Mouse (Mus musculus) kidney, postnatal 0 days (tissue): ENCODE data around the gene Ak1. TPM values are rescaled to one million over a fixed set of nuclear protein-coding genes. Genes with fewer than 3 reads are reported as not detected.
A peak's percentile ranks its signal among the peaks of the same experiment; 100 is the strongest.

ENCODE experiments used
- ATAC-seq: fragments of 200-750 bp; cut with Nextera tagmentation; replicated peaks from 2 replicates; pipeline ENCODE4 v1.8.0; 2017; ENCODE audit warnings: low read depth, moderate number of reproducible peaks, moderate TSS enrichment, moderate library complexity; ENCODE audit not compliant: low FRiP score
- DNase-seq: peaks from one replicate; pipeline ENCODE4 v3.0.0-alpha.2; 2016; ENCODE audit warnings: low spot score
- H3K27ac ChIP-seq: fragments of 300-500 bp; sonication (generic); 2 replicates; pipeline ENCODE4 v1.5.1; 2014; ENCODE audit warnings: mild to moderate bottlenecking
- H3K27me3 ChIP-seq: fragments of 300-500 bp; sonication (generic); 2 replicates; pipeline ENCODE4 v1.6.1; 2014; ENCODE audit warnings: low read length, mixed read lengths; ENCODE audit not compliant: insufficient read depth
- H3K36me3 ChIP-seq: fragments of 300-500 bp; sonication (generic); 2 replicates; pipeline ENCODE4 v1.6.1; 2014; ENCODE audit warnings: low read length, mixed read lengths; ENCODE audit not compliant: insufficient read depth
- H3K4me1 ChIP-seq: fragments of 300-500 bp; sonication (generic); replicated peaks from 2 replicates; pipeline ENCODE4 v1.6.1; 2014; ENCODE audit warnings: antibody characterized with exemption, low read length, mixed read lengths; ENCODE audit not compliant: insufficient read depth
- H3K4me2 ChIP-seq: fragments of 300-500 bp; sonication (generic); 2 replicates; pipeline ENCODE4 v1.6.1; 2014; ENCODE audit warnings: mild to moderate bottlenecking, low read length, moderate library complexity, mixed read lengths
- H3K4me3 ChIP-seq: fragments of 300-500 bp; sonication (generic); replicated peaks from 2 replicates; pipeline ENCODE4 v1.5.1; 2014; ENCODE audit warnings: low read depth, low read length
- H3K9ac ChIP-seq: fragments of 300-500 bp; sonication (generic); 2 replicates; pipeline ENCODE4 v1.6.1; 2014; ENCODE audit warnings: low read depth, low read length
- H3K9me3 ChIP-seq: fragments of 300-500 bp; sonication (generic); replicated peaks from 2 replicates; pipeline ENCODE4 v1.6.1; 2016; ENCODE audit warnings: low read length, inconsistent platforms, mixed read lengths
- CTCF ChIP-seq: IDR thresholded peaks from 2 replicates; pipeline ENCODE4 v1.5.1; 2016; ENCODE audit warnings: antibody characterized with exemption, low read depth, mild to moderate bottlenecking, moderate library complexity
- WGBS: fragments of 180-500 bp; shearing (Covaris S2); extraction: QIAGEN DNeasy Blood & Tissue Kit; methylation state at CpG from one replicate; pipeline ENCODE4 v1.1.7; 2014; 5-methylcytosine and 5-hydroxymethylcytosine counted together
- polyA plus RNA-seq: library from polyadenylated mRNA; unstranded; fragments of >200 nt; fragmentation: Nextera tagmentation; extraction: Ambion mirVana; gene quantifications from 2 replicates; pipeline ENCODE4 v1.2.1, GENCODE M21; 2015

The Ak1 gene
- polyA plus RNA-seq, 1 experiment from 2014 or later, result 38.7 TPM

DNA sequence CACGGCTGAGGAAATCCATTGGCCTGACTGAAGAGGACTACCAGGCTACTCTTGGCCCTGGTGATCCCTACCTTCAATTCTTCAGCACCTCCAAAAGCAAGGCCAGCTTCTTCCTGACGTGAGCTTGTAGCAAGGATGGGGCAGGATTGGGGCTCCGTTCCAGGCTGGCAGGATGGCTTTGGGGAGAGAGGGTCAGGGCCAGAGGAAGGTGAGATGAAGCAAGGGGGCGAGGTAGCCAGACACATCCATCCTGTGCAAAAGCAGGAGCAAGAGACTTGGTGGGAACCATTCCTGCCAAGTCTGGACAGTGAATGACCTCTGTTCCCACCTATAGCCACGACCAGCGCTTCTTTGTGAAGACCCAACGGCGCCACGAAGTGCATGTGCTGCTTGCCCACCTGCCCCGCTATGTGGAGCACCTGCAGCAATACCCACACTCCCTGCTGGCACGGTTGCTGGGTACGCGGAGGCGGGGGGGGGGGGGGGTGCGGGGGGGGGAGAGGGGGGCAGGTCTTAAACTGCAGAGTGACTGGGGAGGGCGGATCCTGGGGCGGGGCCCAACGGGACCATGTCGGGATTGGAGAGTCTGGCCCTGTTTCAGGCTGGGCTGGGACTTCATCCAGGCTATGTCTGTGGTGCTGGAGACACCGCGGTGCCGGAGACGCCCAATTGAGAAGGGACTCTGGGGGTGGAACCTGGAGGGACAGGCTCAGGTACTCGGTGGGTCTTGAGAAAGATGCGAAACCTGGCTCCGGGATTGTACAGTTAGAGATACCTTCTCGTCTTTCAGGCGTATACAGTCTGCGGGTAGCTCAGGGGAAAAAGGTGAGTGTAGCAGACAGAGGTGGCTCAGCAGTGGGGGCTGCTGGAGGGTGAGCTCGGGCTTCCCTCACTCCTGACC, 43.2 kb upstream of the Ak1 start:
- Histone ChIP-seq H3K9me3 (no peaks in the 10 kb centered on the region), H3K9ac (no peak overlapping the region), H3K27ac (no peak overlapping the region), H3K36me3 (no peaks in the 10 kb centered on the region), H3K27me3 (no peaks in the 10 kb centered on the region), H3K4me1 (peaks cover 5% of the 10 kb centered on the region), H3K4me2 (no peak overlapping the region), H3K4me3 (no peak overlapping the region)
- no peak for TF ChIP-seq CTCF
- ATAC-seq, result no peak
- 31% methylated on average over 28 of the region's 30 CpGs for WGBS
- DNase-seq, result no peak

DNA sequence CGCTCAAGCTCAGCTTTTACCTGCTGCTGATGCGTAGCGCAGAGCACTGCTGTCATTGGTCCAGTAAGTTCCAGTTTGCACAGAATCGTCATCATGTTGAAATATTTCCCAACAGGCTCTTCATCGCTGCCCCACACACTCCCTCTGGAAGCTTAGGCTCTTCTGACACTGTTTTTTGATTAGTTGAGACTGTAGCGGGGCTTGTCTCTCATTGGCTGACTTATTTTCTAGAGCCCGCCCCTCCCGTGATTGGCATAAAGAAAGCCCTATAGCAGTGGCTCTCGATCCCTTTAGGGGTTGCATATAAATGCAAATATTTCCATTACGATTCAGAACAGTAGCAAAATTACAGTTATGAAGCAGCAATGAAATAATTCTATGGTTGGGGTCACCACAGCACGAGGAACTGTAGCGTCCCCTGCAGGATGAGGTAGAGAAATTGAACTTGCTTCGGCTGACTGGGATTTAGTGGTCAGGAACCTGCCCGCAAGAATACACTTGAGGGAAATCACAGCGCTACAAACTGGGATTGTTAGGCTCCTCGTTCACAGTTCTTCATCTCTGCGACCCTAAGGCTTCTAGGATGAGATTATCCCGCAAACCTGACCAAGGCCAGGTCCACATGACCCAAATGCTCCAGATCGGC, 40.0 kb upstream of the Ak1 start:
- H3K36me3 ChIP-seq, result no peaks in the 10 kb centered on the region
- H3K4me2 ChIP-seq, result peak overlapping the region; percentile 8; the same call in 1 of the 2 replicates
- DNase-seq (peak; percentile 59), ATAC-seq (no peak)
- no peaks in the 10 kb centered on the region for H3K9me3 ChIP-seq
- no peaks in the 10 kb centered on the region; the same call in 1 of the 2 replicates for H3K4me1 ChIP-seq
- H3K4me3 ChIP-seq, result no peak overlapping the region
- no peak overlapping the region for H3K9ac ChIP-seq
- H3K27ac ChIP-seq, result no peak overlapping the region
- no peaks in the 10 kb centered on the region for H3K27me3 ChIP-seq
- TF ChIP-seq CTCF, result 0 out of 2 replicates have a peak, but pooled peaks have one; percentile 21
- 38% methylated on average over 19 of the region's 19 CpGs for WGBS

GRCm38 (mm10) chr2:32582830-32583799, 38.4 kb upstream of the Ak1 start:
- H3K27me3 ChIP-seq, result no peaks in the 10 kb centered on the region
- WGBS, result 16% methylated on average over 37 of the region's 37 CpGs
- H3K4me3 ChIP-seq, result no peak overlapping the region

DNA sequence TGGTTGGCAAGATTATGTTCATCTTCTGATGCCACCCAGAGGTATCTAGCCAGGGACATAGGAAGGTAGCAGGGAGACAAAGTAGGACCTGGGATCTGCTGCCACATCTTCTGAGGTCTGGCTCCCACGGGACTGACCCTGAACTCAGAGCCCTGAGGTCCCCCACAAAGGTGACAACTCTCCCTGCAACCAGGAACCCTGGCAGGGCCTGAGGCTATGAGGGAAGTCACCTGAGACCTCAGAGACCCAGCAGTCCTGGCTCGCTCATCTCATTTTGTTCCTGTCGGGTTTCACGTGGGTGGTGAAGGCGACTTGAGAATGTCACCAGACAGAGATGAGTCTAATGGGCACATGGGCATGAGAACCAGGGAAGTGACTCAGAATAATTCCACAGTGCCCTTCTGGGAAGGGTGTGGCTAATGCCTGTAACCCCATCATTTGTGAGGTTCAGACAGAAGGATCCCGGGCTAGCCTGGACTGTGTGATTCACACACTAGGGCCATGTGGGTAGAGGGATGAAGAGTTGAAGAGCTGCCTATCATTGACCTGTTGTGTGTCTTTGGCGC, 36.3 kb upstream of the Ak1 start:
- no peaks in the 10 kb centered on the region for H3K36me3 ChIP-seq
- ATAC-seq, result no peak
- DNase-seq, result no peak
- 87% methylated on average over 7 of the region's 7 CpGs for WGBS
- H3K4me1 ChIP-seq, result peaks cover 4% of the 10 kb centered on the region
- no peak for TF ChIP-seq CTCF
- no peaks in the 10 kb centered on the region for H3K27me3 ChIP-seq
- no peak overlapping the region for H3K4me3 ChIP-seq
- no peak overlapping the region for H3K9ac ChIP-seq
- H3K27ac ChIP-seq, result no peak overlapping the region
- H3K9me3 ChIP-seq, result no peaks in the 10 kb centered on the region
- H3K4me2 ChIP-seq, result no peak overlapping the region

More at GRCm38 (mm10) chr2:32582830-32583799, 38.4 kb upstream of the Ak1 start:
- peak overlapping the region; percentile 47 for H3K4me2 ChIP-seq
- 0 out of 2 replicates have a peak overlapping the region, but pooled peaks have one; percentile 38 for H3K9ac ChIP-seq
- TF ChIP-seq CTCF, result peak; percentile 97
- no peak overlapping the region for H3K27ac ChIP-seq
- no peaks in the 10 kb centered on the region for H3K36me3 ChIP-seq
- peaks cover 4% of the 10 kb centered on the region for H3K4me1 ChIP-seq
- no peaks in the 10 kb centered on the region for H3K9me3 ChIP-seq
- DNase-seq (peak; percentile 94), ATAC-seq (peak; percentile 46)

GRCm38 (mm10) chr2:32586871-32587351, 34.6 kb upstream of the Ak1 start, which contains the start of gene St6galnac4:
TSS of gene St6galnac4 (plus strand) at chr2:32587095.
- Histone ChIP-seq H3K9ac (peak within 1 kb of the TSS; percentile 67), H3K27me3 (no peaks in the 10 kb centered on the region), H3K4me2 (peak within 1 kb of the TSS; percentile 70), H3K4me3 (peak within 1 kb of the TSS; percentile 57), H3K9me3 (no peaks in the 10 kb centered on the region), H3K36me3 (no peaks in the 10 kb centered on the region), H3K27ac (peak within 1 kb of the TSS; percentile 68), H3K4me1 (peaks cover 4% of the 10 kb centered on the region)
- under 1% methylated on average over 38 of the region's 38 CpGs for WGBS
- peak; percentile 96 for DNase-seq
- TF ChIP-seq CTCF, result peak; percentile 64
- peak; percentile 79 for ATAC-seq
